Mouse (Mus musculus) frontal cortex, postnatal 36 days (tissue): ENCODE results near the gene Kdm1a.

Experiments used
- DNase-seq, 2 experiments: peaks; one replicate each; pipeline ENCODE4 v3.0.0; 2022; ENCODE audit warnings: low spot score in 2 of 2

Kdm1a gene

DNA sequence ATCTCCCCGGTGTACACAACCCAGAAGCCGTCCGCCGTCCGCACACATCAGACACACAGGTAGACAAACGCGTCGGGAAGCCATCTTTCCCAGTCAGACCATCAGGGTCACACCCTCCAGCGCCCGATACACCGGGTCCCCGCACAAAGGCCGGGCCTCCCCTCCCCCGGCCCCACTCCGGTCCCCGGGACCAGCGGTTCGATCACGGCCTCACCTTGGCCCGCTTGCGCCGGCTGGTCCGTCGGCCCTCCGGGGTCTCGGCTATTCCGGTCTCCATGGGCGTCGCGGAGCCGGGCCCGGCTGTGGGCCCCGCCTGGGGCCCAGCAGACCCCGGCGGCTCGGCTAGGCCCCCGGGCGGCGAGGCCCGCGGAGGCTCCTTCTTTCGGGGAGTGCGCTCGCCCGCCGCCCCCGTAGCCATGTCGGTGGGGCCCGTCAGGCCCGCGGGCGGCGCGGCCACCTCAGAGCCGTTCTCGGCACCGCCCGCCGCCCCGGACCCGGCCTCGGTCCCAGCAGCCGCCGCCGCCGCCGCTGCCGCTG is 437 bp downstream of the Kdm1a start:
- DNase-seq = peak; percentile 30 to 37

GRCm38 (mm10) chr4:136601476-136601875 is 1.0 kb downstream of the Kdm1a start:
- DNase-seq = peak; percentile 41 to 62

GRCm38 (mm10) chr4:136600536-136600935 is 2.0 kb downstream of the Kdm1a start:
- DNase-seq = no peak

GRCm38 (mm10) chr4:136599869-136600268 is 2.7 kb downstream of the Kdm1a start:
- no peak for DNase-seq

DNA sequence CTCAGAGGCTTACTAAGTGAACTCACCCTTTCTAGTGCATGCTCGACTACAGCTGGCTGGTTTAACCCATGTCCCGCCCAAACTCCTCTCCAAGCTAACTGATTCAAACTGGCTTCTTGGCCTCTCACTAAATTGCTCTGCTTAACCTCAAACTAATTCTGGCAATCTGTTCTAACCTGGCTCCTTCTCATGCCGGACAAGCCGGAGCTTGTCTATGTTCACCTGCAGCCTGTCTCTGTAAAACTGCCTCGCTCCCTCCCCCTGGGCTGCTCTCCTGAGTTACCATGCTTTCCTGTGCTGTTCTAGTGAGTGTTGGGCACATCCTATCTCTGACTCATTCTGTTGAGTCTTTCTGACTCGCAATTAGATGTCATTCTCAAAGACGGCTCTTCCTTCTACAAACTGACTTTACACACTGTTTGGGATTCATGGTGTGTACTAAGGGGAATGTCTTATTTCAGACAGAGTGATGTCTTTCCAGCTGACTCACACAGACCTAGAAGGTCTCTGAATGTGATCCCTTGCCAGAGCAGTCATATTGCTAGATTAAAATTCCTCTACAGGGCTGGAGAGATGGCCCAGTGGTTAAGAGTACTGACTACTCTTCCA is 4.2 kb downstream of the Kdm1a start:
- no peak for DNase-seq

GRCm38 (mm10) chr4:136595221-136595620 is 7.3 kb downstream of the Kdm1a start:
- DNase-seq = no peak

GRCm38 (mm10) chr4:136594006-136594405 is 8.5 kb downstream of the Kdm1a start:
- DNase-seq = no peak

- DNase-seq = no peak
These were observed 10.4 kb downstream of the Kdm1a start for GRCm38 (mm10) chr4:136592111-136592510.

DNA sequence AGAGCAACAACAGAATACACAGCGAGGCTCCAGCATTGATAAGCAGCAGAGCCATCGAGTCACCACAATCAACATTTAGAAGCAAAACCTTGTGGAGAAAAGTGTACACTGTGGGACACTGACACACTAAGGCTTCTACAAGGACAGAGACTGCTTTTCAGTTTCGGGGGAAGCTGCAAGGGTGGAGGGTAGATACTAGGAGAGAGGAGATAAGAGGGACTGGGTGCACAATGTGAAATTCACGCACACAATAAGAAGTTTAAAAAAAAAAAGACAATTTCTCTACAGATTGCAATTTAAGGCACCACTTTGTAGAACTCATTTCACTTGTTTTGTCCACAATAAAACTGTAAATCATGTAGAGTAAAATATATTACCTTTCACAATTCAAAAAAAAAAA is 14.5 kb downstream of the Kdm1a start:
- DNase-seq = no peak

DNA sequence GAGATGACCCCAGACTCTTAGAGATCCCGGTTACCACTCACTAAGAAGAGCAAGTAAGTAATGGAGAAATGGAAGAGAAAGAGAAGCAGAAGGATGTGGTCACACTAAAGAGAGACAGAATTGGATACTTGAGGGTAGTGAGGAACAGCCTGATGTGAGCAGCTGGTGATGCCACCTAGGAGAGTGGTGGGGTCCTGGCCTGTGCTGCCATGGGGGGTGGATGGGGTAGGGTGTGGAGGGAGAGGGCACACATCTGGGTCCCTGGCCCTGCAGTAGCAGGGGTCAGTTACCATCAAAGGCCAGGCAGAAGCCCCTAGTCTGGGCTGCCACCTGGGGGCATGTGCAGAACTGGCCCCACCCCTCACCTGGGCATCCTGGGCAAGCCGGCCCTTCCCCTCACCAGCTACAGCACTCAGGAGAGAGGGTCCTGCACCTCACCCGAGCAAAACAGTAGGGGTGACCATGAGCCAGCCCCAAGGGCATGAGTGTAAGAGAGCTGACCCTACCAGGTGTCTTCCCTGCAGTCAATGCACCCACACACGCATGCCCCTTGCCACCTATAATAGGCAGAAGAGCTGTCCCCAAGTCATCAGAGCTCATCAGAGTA is 15.2 kb downstream of the Kdm1a start:
- no peak for DNase-seq

DNA sequence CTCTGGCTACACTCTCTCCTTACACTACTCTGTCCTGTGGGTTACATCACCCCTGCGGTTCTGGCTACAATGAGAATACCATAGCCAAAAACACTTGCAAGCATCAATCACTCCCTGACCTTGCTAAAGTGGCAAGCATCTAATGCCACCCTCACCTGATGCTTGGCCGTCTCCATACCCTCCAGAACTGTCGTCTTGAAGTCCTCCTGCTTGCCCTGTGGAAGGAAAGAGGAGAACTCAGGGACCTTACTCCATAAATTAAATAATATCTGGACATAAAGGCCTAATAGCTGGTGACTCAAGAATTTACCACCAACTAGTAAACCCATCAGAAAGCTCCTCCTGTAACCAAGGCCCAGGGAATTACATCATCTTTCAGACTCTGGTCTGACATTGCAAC is 20.6 kb downstream of the Kdm1a start:
- no peak for DNase-seq

- no peak for DNase-seq
These were observed 32.5 kb downstream of the Kdm1a start for GRCm38 (mm10) chr4:136569998-136570397.

DNA sequence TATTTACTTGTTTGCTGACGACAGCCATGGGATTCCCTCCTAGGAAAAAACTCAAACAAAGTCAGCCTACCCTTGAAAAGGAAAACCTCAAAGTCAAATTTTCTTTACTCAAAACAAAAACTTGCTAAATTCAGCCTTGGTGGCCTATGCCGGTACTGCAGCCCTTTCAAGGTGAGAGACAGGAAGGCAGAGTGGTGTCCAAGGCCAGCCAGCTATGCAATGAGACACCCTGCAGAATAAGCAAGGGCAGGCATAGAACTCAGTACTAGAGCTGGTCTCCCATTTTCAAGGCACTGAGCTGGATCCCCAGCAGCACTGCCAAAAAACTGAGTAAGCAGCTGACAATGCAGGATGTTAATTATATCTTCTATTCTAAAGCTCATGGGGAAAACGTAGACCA is 33.9 kb downstream of the Kdm1a start:
- no peak for DNase-seq

DNA sequence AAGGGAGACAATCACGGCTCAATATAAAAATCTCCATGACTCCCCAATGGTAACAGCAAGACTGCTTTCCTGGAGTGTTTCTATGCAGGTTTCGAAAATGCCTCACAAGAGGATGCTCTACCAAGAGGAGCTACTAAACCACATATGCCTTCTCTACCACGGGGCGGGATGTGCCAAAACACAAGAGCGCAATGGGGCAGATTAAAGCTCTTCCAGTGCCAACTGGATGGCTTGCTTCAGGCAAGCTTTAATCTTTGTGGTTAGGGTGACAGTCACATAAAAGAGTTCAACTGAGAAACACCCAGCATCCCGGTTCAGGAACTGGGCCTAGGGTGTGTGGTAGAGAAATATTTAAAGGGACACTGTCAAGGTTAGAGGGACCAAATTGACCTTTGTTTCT is 39.8 kb downstream of the Kdm1a start:
- DNase-seq = no peak

- no peak for DNase-seq
These were observed 42.1 kb downstream of the Kdm1a start for GRCm38 (mm10) chr4:136560270-136560991.

GRCm38 (mm10) chr4:136559690-136560089 is 42.8 kb downstream of the Kdm1a start:
- DNase-seq = no peak

DNA sequence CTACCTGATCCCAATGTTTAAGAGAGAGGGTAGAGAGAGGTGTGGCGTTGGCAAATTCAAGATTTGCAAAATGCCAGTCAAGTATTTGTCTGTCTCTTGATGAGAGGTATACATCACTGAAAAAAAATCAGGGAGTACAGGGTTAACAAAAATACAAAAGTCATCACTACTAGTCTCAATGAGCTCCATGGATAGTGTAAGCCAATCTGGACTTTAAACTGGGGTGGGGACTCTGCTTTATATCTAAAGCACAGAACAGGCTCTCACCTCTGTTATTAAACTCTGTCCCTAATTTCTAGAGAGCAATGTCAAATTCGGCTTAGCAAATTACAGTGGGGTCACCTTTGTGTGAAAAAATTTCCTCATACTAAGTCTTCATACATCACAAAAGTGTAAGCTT is 44.9 kb downstream of the Kdm1a start:
- no peak for DNase-seq

- no peak for DNase-seq
These were observed 49.4 kb downstream of the Kdm1a start for GRCm38 (mm10) chr4:136553108-136553507.

- peak in 1 of 2 experiments; percentile 41 for DNase-seq
These were observed 54.1 kb downstream of the Kdm1a start for GRCm38 (mm10) chr4:136548381-136548801.

DNA sequence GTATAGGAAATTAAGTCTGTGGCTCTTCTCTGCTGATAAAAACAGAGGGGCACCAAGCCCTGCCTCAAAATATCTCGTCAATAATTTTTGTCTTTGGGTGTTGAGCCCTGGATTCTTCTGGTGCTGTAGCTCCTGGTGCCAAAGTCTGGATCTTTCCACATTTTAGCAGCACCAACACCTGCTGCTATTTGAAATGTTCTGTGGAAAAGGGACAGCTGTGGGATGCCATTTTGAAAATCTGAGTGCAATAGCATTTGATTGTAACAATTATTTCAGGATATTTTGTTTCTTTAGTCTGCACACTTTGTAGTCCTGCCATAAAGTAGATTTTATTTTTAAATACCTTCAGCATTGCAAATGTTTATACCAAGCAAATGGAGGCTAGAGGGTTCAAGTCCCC is 54.8 kb downstream of the Kdm1a start:
- no peak for DNase-seq

DNA sequence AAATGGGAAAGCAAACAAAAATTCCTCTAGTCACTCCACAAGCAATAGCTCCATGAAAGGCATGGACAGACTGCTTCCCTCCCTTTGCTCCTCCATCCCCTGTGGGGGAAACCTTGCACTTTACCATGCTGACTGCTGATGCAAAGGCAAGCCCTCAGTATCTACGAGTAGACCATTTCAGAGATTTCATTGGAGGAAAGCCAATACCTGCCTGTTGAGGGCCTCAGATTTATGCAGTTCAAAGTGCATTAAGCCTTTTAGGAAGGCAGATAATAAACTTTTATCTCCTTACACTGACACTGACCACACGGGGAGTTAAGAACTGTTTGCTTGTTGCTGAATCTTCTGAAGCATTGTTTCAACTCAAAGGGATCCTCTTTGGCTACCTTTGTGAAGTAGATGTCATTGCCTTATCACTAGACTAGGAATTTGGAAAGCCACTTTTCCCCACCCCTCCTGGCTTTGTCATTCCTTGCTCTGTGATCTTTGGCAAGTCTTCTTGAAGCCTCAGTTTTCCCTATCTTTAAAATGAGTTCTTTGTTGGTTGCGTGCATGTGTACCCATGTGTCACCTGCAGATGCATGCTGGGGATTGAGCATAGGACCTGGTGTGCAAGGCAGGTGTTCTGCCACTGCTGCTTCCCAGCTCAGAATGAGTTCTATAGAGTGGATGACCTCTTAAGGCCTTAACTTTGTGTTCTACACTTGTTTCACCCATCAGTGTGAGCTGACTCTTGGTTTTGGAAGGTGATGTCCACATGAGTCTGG is 56.1 kb downstream of the Kdm1a start:
- no peak for DNase-seq

GRCm38 (mm10) chr4:136545151-136545550 is 57.4 kb downstream of the Kdm1a start:
- DNase-seq = no peak
